Mouse (Mus musculus): ENCODE measurements at regions not wholly inside any gene's neighbourhood (a gene's known extent, or its start where the extent isn't known, plus 50 kb on each side); places are given as distances from the start of the nearest gene placed in this dataset.

DNA sequence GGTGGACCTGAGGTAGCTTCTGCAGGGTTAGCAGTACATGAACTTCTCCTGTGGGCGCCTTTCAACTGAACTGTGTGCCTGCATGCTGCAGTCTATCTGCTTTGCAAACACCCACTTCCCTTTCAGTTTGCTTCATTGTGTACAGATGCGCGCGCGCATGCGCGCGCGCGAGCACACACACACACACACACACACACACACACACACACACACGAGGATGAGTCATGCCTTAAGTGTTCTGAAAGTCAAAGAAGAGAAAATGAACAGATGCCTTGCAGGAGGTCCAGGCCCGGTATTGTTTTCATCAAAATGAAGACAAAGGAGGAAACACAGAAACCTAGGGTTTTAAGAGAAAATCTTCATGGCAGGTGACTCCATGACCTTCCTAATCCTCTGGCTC lies 124.3 kb downstream of the Asb1 start:
- H3K36me3 ChIP-seq (ENCODE audit: control insufficient read depth, insufficient read depth, low read length), result no peaks in the 10 kb centered on the region
- H3K4me2 ChIP-seq (ENCODE audit: low read length), result no peak overlapping the region
- ATAC-seq, result no peak
- no peak overlapping the region for H3K27ac ChIP-seq (ENCODE audit: low read depth, low read length)
- H3K9me3 ChIP-seq (replicated peaks; ENCODE audit: control insufficient read depth, low read length), result no peaks in the 10 kb centered on the region
- DNase-seq (ENCODE audit: low spot score), result no peak
- H3K27me3 ChIP-seq (replicated peaks; ENCODE audit: control insufficient read depth, insufficient read depth, low read length), result no peaks in the 10 kb centered on the region
- no peak overlapping the region for H3K4me3 ChIP-seq (ENCODE audit: low read depth, low read length)
- WGBS, result 84% methylated on average over 12 of the region's 12 CpGs
- H3K4me1 ChIP-seq (ENCODE audit: control insufficient read depth, insufficient read depth, low read length), result no peaks in the 10 kb centered on the region
- H3K9ac ChIP-seq (ENCODE audit: low read length), result no peak overlapping the region

DNA sequence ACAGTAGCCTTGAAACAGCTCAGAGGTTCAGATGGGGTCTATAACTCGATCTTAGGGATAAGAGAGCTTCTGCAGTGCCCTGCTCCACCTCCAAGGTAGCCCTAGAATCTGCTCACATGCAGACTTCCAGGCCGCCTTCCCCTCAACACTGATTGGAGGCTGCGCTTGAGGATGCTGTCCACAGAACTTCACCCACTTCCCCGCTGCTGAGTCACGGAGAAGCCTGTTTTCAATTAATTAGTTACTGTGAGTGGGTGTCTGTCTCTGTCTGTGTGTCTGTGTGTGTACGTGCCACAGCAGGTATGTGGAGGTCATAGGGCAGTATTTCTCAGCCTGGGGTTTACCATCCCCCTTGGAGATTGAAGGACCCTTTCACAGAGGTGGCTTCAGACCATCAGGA lies 128.2 kb downstream of the Asb1 start:
- Histone ChIP-seq H3K4me1 (ENCODE audit: control insufficient read depth, insufficient read depth, low read length) (no peaks in the 10 kb centered on the region), H3K27me3 (replicated peaks; ENCODE audit: control insufficient read depth, insufficient read depth, low read length) (no peaks in the 10 kb centered on the region), H3K27ac (ENCODE audit: low read depth, low read length) (no peak overlapping the region), H3K9me3 (replicated peaks; ENCODE audit: control insufficient read depth, low read length) (no peaks in the 10 kb centered on the region), H3K36me3 (ENCODE audit: control insufficient read depth, insufficient read depth, low read length) (no peaks in the 10 kb centered on the region), H3K9ac (ENCODE audit: low read length) (no peak overlapping the region), H3K4me2 (ENCODE audit: low read length) (no peak overlapping the region), H3K4me3 (ENCODE audit: low read depth, low read length) (no peak overlapping the region)
- no peak for ATAC-seq
- DNase-seq (ENCODE audit: low spot score), result no peak
- 86% methylated on average over 6 of the region's 6 CpGs for WGBS

DNA sequence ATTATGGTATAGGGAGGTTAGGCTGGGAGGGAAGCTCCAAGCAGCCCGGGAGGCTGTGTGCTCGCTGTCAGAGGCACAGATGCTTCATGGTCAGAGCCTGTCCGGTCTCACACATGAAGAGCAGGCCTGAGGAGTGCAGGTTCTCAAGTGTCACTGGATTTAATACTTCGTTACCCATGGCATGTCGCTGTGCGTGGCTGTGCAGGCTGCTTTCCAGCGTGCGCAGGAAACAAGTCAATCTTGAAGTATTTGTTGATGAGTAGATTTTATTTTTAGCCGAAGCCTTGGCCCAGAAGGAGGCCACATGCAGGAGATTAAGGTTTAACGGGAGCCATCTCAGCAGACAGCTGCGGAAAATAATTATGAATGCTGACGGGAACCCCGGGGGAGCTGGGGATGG lies 130.3 kb upstream of the Twist2 start:
- no peak overlapping the region for H3K4me2 ChIP-seq (ENCODE audit: low read length)
- no peaks in the 10 kb centered on the region for H3K36me3 ChIP-seq (ENCODE audit: control insufficient read depth, insufficient read depth, low read length)
- H3K9ac ChIP-seq (ENCODE audit: low read length), result no peak overlapping the region
- no peaks in the 10 kb centered on the region for H3K4me1 ChIP-seq (ENCODE audit: control insufficient read depth, insufficient read depth, low read length)
- DNase-seq (ENCODE audit: low spot score), result no peak
- no peaks in the 10 kb centered on the region for H3K9me3 ChIP-seq (replicated peaks; ENCODE audit: control insufficient read depth, low read length)
- H3K27me3 ChIP-seq (replicated peaks; ENCODE audit: control insufficient read depth, insufficient read depth, low read length), result no peaks in the 10 kb centered on the region
- H3K4me3 ChIP-seq (ENCODE audit: low read depth, low read length), result no peak overlapping the region
- no peak overlapping the region for H3K27ac ChIP-seq (ENCODE audit: low read depth, low read length)
- WGBS, result 77% methylated on average over 13 of the region's 13 CpGs
- ATAC-seq, result no peak

DNA sequence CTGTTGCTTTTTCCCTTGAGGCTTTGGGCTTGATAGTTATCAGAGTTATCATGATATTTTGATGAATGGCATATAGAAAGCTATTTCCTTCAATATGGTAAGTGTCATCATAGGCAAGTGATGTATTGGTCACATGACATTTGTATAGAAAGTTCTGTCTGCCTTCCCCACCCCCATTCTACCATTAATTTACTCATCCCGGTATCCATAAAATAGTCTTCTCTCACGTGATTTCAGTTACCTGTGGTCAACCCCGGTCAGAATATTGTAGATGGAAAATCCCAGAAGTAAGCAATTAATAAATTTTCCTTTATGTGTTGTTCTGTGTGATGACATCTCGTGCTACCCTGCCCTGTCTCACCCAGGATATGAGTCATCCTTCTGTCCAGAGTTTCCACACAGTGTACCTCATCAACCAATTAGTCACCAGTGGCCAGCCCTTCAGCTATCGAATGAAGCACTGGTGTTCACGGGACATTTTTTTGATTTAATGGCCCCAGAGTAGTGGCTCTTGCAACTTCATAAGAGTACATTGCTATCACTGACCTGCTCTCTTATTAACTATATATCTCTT lies 127.1 kb upstream of the Twist2 start:
- Histone ChIP-seq H3K36me3 (ENCODE audit: control insufficient read depth, insufficient read depth, low read length) (no peaks in the 10 kb centered on the region), H3K9me3 (replicated peaks; ENCODE audit: control insufficient read depth, low read length) (no peaks in the 10 kb centered on the region), H3K4me2 (ENCODE audit: low read length) (no peak overlapping the region), H3K27ac (ENCODE audit: low read depth, low read length) (no peak overlapping the region), H3K4me1 (ENCODE audit: control insufficient read depth, insufficient read depth, low read length) (no peaks in the 10 kb centered on the region), H3K27me3 (replicated peaks; ENCODE audit: control insufficient read depth, insufficient read depth, low read length) (no peaks in the 10 kb centered on the region), H3K9ac (ENCODE audit: low read length) (no peak overlapping the region), H3K4me3 (ENCODE audit: low read depth, low read length) (no peak overlapping the region)
- DNase-seq (ENCODE audit: low spot score), result no peak
- ATAC-seq, result no peak
- WGBS, result 85% methylated on average over 6 of the region's 6 CpGs

DNA sequence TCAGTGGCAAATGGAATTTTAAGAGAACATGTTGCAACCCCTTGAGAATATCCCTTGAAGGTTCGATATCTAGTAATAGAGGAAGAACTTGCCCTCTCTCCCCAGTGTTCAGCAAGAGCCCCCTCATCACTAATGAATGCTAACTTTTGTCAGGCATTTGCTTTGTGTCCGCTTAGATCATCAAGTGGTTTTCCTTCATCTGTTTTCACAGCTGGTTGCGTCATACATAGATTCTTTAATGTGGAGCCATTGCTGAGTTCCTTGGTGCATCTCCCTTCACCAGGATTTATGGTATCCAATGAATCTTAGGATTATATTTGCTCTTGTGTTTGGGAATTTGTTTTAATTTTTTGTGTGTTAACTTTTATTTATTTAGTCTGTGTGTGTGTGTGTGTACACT lies 124.2 kb upstream of the Twist2 start:
- Histone ChIP-seq H3K36me3 (ENCODE audit: control insufficient read depth, insufficient read depth, low read length) (no peaks in the 10 kb centered on the region), H3K4me2 (ENCODE audit: low read length) (no peak overlapping the region), H3K9ac (ENCODE audit: low read length) (no peak overlapping the region), H3K4me1 (ENCODE audit: control insufficient read depth, insufficient read depth, low read length) (no peaks in the 10 kb centered on the region), H3K27me3 (replicated peaks; ENCODE audit: control insufficient read depth, insufficient read depth, low read length) (no peaks in the 10 kb centered on the region), H3K4me3 (ENCODE audit: low read depth, low read length) (no peak overlapping the region), H3K27ac (ENCODE audit: low read depth, low read length) (no peak overlapping the region), H3K9me3 (replicated peaks; ENCODE audit: control insufficient read depth, low read length) (no peaks in the 10 kb centered on the region)
- 71% methylated on average over 3 of the region's 3 CpGs for WGBS
- no peak for ATAC-seq
- DNase-seq (ENCODE audit: low spot score), result no peak

DNA sequence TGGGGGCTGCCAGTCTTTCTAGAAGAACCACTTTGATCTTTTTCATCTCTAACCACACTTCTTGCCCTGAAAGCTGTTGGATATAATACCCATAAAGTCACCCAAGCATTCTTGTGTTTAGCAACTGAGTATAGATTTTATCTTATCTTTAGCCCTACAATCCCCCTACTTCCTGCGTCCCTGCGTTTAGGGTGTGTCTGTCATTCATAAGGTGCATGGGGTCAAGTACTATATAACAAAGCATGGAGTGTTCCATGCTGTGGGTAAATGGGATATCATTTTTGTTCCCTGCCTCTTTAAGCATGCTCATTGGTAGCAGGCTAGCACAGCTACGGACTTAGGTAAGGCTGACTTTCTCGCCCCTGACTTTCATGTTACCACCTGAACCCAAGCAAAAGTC lies 122.5 kb upstream of the Twist2 start:
- Histone ChIP-seq H3K9me3 (replicated peaks; ENCODE audit: control insufficient read depth, low read length) (no peaks in the 10 kb centered on the region), H3K9ac (ENCODE audit: low read length) (no peak overlapping the region), H3K27me3 (replicated peaks; ENCODE audit: control insufficient read depth, insufficient read depth, low read length) (no peaks in the 10 kb centered on the region), H3K27ac (ENCODE audit: low read depth, low read length) (no peak overlapping the region), H3K4me1 (ENCODE audit: control insufficient read depth, insufficient read depth, low read length) (no peaks in the 10 kb centered on the region), H3K4me2 (ENCODE audit: low read length) (no peak overlapping the region), H3K4me3 (ENCODE audit: low read depth, low read length) (no peak overlapping the region), H3K36me3 (ENCODE audit: control insufficient read depth, insufficient read depth, low read length) (no peaks in the 10 kb centered on the region)
- no peak for ATAC-seq
- no peak for DNase-seq (ENCODE audit: low spot score)
- 85% methylated on average over 4 of the region's 4 CpGs for WGBS

DNA sequence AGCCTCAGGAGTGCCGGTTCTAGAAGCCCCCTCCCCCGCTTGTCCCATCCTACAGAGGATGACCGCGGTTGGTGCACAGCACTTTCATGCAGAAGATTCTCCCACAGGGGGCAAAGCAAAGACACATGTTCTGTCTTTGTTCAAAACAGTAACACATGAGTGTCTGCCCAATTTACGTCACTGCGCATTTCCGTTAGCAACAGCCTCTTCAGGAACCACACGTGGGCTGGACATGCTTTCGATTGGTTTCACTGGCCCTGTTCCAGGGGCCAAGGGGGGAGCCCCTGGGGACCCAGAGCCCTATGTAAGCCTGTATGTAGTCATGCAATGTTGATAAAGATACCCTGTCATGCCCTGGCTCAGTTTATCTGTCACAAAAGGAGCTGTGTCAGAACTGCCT lies 116.2 kb upstream of the Twist2 start:
- no peak for DNase-seq (ENCODE audit: low spot score)
- H3K9me3 ChIP-seq (replicated peaks; ENCODE audit: control insufficient read depth, low read length), result no peaks in the 10 kb centered on the region
- H3K4me3 ChIP-seq (ENCODE audit: low read depth, low read length), result no peak overlapping the region
- H3K4me2 ChIP-seq (ENCODE audit: low read length), result no peak overlapping the region
- no peaks in the 10 kb centered on the region for H3K36me3 ChIP-seq (ENCODE audit: control insufficient read depth, insufficient read depth, low read length)
- no peaks in the 10 kb centered on the region for H3K27me3 ChIP-seq (replicated peaks; ENCODE audit: control insufficient read depth, insufficient read depth, low read length)
- ATAC-seq, result no peak
- no peaks in the 10 kb centered on the region for H3K4me1 ChIP-seq (ENCODE audit: control insufficient read depth, insufficient read depth, low read length)
- WGBS, result 83% methylated on average over 9 of the region's 9 CpGs
- H3K27ac ChIP-seq (ENCODE audit: low read depth, low read length), result no peak overlapping the region
- no peak overlapping the region for H3K9ac ChIP-seq (ENCODE audit: low read length)

DNA sequence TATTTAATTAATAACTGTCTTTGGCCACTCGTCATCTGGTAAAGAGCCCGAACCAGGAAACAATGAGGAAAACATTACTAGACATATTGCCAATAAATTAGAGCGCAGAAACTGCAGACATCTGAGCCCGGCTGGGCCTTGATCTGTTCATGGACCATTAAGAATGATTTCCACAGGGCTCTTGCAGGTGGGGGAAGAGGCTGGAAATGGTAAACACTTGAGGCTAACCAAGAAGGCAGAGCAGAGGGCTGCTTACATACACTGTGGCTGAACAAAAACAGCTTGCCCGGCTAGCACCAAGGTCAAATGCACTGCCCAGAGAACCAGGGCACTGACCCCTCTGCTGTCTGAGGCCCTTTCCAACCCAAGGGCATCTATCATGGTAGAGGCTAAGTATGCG lies 115.5 kb upstream of the Twist2 start:
- 85% methylated on average over 6 of the region's 6 CpGs for WGBS
- Histone ChIP-seq H3K4me3 (ENCODE audit: low read depth, low read length) (no peak overlapping the region), H3K36me3 (ENCODE audit: control insufficient read depth, insufficient read depth, low read length) (no peaks in the 10 kb centered on the region), H3K9me3 (replicated peaks; ENCODE audit: control insufficient read depth, low read length) (no peaks in the 10 kb centered on the region), H3K4me1 (ENCODE audit: control insufficient read depth, insufficient read depth, low read length) (no peaks in the 10 kb centered on the region), H3K27ac (ENCODE audit: low read depth, low read length) (no peak overlapping the region), H3K27me3 (replicated peaks; ENCODE audit: control insufficient read depth, insufficient read depth, low read length) (no peaks in the 10 kb centered on the region), H3K4me2 (ENCODE audit: low read length) (no peak overlapping the region), H3K9ac (ENCODE audit: low read length) (no peak overlapping the region)
- no peak for ATAC-seq
- DNase-seq (ENCODE audit: low spot score), result no peak

DNA sequence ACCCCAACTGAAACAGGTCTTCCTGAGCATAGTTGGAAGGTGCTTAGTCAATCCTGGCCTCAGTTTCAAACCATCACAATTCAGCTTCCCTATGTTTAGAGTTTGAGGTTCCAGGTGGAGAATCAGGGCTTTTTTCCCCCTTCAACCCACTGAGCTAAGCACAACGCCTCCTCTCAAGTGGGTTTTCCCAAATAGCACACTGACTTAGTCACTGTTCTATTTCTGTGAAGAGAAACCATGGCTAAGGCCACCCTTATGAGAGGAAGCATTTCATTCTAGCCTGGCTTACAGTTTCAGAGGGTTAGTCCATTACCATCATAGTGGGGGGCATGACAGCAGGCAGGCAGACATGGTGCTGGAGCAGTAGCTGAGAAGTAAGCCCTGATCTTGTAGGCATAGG lies 109.7 kb upstream of the Twist2 start:
- no peak overlapping the region for H3K4me3 ChIP-seq (ENCODE audit: low read depth, low read length)
- H3K27me3 ChIP-seq (replicated peaks; ENCODE audit: control insufficient read depth, insufficient read depth, low read length), result no peaks in the 10 kb centered on the region
- no peaks in the 10 kb centered on the region for H3K4me1 ChIP-seq (ENCODE audit: control insufficient read depth, insufficient read depth, low read length)
- no peak overlapping the region for H3K27ac ChIP-seq (ENCODE audit: low read depth, low read length)
- ATAC-seq (no peak), DNase-seq (ENCODE audit: low spot score) (no peak)
- H3K9ac ChIP-seq (ENCODE audit: low read length), result no peak overlapping the region
- no peaks in the 10 kb centered on the region for H3K36me3 ChIP-seq (ENCODE audit: control insufficient read depth, insufficient read depth, low read length)
- H3K9me3 ChIP-seq (replicated peaks; ENCODE audit: control insufficient read depth, low read length), result no peaks in the 10 kb centered on the region
- H3K4me2 ChIP-seq (ENCODE audit: low read length), result no peak overlapping the region
- WGBS, result 89% methylated on average over 1 of the region's 1 CpGs

Measured in forebrain, embryonic 14.5 days (tissue).